Mouse (Mus musculus) sigmoid colon, adult 10 weeks (tissue): Measurements from ENCODE around the gene Olfr1471. TPM values are rescaled to one million over a fixed set of nuclear protein-coding genes. Genes with fewer than 3 reads are reported as not detected.

Experiments
- polyA plus RNA-seq: library from polyadenylated mRNA; stranded (reverse); fragments of 350-450 nt; fragmentation: Illumina TruSeq; extraction: RNeasy Lipid Tissue Mini Kit (QIAGEN cat#74804); gene quantifications from one replicate; pipeline ENCODE4 v1.2.3, GENCODE M21; 2014; ENCODE audit warnings: low read depth, low replicate concordance

Olfr1471 gene
- polyA plus RNA-seq: not detected

GRCm38 (mm10) chr19:13443109-13443508 lies at the start of gene Olfr1471:
Gene Olfr1471, plus strand, starts transcription at chr19:13443409.

GRCm38 (mm10) chr19:13407549-13407948 lies 35.7 kb upstream of the Olfr1471 start, which contains the start of gene Olfr1469:
Gene Olfr1469, plus strand, starts transcription at chr19:13407849.

GRCm38 (mm10) chr19:13455986-13456385 lies 12.8 kb downstream of the Olfr1471 start, which contains the start of gene Olfr1472:
Gene Olfr1472, minus strand, starts transcription at chr19:13456086.

GRCm38 (mm10) chr19:13469265-13469664 lies 26.1 kb downstream of the Olfr1471 start, which contains the start of gene Olfr1474:
Gene Olfr1474, plus strand, starts transcription at chr19:13469565.

GRCm38 (mm10) chr19:13480096-13480495 lies 36.9 kb downstream of the Olfr1471 start, which contains the start of gene Olfr1475:
Gene Olfr1475, minus strand, starts transcription at chr19:13480196.

GRCm38 (mm10) chr19:13500246-13500645 lies 57.0 kb downstream of the Olfr1471 start, which contains the start of gene Olfr1477:
Gene Olfr1477, plus strand, starts transcription at chr19:13500546.

Other genes starting within 250 kb of the Olfr1471 start
- not detected for gene Olfr1463, start 212.1 kb upstream of the Olfr1471 start, polyA plus RNA-seq
- not detected for gene Olfr1465, start 127.9 kb upstream of the Olfr1471 start, polyA plus RNA-seq
- gene Olfr1466, start 104.5 kb upstream of the Olfr1471 start, polyA plus RNA-seq: not detected
- not detected for gene Olfr1467, start 81.2 kb upstream of the Olfr1471 start, polyA plus RNA-seq
- gene Olfr1469, start 35.6 kb upstream of the Olfr1471 start, polyA plus RNA-seq: not detected
- not detected for gene Olfr1472, start 12.7 kb downstream of the Olfr1471 start, polyA plus RNA-seq
- not detected for gene Olfr1474, start 26.2 kb downstream of the Olfr1471 start, polyA plus RNA-seq
- not detected for gene Olfr1475, start 36.8 kb downstream of the Olfr1471 start, polyA plus RNA-seq
- not detected for gene Olfr1477, start 57.1 kb downstream of the Olfr1471 start, polyA plus RNA-seq
- not detected for gene Olfr1480, start 84.5 kb downstream of the Olfr1471 start, polyA plus RNA-seq
- gene Olfr1484, start 140.1 kb downstream of the Olfr1471 start, polyA plus RNA-seq: not detected
- gene Olfr1487, start 174.0 kb downstream of the Olfr1471 start, polyA plus RNA-seq: not detected
- not detected for gene Olfr1489, start 188.2 kb downstream of the Olfr1471 start, polyA plus RNA-seq
- not detected for gene Olfr1490, start 207.7 kb downstream of the Olfr1471 start, polyA plus RNA-seq